Mouse (Mus musculus): ENCODE measurements around the gene Zgrf1.

The Zgrf1 gene

DNA sequence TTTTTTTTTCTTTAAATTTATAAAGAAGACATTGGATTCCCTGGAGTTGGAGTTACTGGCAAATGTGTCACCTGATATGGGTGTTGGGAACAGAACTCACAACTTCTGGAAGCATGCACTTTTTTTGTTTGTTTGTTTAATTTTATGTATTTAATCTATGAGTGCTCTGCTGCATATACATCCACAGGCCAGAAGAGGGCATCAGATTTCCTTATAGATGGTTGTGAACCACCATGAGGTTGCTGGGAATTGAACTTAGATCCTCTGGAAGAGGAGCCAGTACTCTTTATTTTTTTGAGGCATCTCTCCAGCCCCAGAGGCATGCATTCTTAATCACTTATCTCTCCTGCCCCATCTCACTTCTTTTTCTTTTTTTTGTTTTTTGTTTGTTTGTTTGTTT, 4.9 kb downstream of the Zgrf1 start:
- no peak for DNase-seq (ENCODE audit: low spot score in 2 of 2)

DNA sequence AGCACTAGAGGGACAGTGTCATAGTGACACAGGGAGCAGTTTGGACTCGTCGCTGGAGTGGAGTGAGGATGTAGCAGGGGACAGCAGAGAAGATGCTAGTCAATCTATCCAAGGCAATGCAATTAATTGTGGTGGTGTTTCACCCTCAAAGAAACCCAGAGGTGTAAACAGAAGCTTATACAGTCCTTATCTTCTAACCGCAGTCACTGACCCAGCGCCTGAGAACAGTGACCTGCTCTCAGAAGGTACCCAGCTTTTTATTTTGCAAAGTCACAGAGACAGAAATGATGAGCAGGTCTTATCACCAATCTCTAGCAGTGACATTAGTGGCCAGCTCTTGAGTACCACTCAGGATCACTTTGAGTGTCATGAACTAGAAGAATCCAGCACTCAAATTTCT, 9.7 kb downstream of the Zgrf1 start:
- no peak for DNase-seq (ENCODE audit: low spot score in 2 of 2)

DNA sequence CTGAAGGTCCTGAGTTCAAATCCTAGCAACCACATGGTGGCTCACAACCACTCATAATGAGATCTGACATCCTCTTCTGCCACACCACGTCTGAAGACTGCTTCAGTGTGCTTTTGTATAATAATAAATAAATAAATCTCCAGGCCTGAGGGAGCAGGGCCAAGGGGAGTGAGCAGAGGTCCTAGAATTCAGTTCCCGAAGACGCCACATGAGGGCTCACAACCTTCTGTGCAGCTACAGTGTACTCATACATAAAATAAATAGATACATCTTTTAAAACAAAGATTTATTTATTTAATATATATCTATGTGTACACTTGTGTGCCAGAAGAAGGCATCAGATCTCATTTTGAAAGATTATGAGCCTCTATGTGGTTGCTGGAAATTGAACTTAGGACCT, 11.8 kb downstream of the Zgrf1 start:
- no peak for DNase-seq (ENCODE audit: low spot score in 2 of 2)

DNA sequence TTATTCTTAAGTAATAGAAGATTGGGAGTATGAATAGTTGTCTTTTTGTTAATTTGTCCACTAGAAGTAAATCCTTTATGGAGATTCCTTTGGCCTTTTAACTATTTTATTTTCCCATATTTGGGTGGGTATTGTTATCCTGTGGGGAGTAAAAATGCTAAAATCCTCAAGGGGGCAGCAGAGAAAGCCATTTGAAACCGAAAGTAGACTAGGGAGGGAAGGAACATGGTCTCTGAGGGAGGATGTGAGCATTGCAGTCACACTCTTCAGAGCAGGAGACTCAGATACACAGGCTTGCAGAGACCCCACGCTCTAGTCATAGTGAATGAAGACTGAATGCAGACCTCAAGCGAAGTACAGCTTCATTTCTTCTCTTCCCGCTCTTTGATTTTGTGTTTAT, 19.3 kb downstream of the Zgrf1 start:
- DNase-seq (ENCODE audit: low spot score in 2 of 2) = peak in 1 of 2 experiments; percentile 14

DNA sequence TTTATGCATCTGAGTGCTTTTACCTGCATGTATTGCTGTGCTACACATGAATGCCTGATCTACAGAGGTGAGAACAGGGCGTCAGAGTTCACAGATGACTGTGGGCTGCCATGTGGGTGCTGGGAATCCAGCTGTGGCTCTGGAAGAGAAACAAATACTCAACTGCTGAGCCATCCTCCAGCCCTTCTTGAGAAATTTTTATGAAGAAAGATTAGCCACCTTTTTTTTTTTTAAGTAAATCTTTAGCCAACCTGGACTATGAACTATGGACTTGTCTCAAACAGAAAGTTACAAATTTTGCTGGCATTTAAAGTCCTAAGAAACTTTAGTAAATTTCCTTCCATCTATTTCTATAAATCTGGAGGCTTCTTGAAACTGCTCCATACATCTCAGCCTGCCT, 43.8 kb downstream of the Zgrf1 start:
- DNase-seq (ENCODE audit: low spot score in 2 of 2) = no peak

DNA sequence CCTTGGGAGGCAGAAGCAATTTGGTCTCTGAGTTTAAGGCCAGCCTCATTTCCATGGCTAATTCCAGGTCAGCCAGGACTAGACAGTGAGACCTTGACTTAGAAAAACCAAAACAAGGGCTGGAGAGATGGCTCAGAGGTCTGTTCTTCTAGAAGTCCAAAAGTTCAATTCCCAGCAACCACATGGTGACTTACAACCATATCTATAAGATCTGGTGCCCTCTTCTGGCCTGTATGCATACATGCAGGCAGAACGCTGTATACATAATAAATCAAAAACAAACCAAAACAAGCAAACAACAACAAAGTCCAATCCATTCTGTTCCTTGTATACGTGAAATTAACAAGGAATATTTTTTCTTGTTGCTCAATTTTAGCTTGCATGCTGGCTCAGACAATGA, 54.8 kb downstream of the Zgrf1 start:
- no peak for DNase-seq (ENCODE audit: low spot score in 2 of 2)

DNA sequence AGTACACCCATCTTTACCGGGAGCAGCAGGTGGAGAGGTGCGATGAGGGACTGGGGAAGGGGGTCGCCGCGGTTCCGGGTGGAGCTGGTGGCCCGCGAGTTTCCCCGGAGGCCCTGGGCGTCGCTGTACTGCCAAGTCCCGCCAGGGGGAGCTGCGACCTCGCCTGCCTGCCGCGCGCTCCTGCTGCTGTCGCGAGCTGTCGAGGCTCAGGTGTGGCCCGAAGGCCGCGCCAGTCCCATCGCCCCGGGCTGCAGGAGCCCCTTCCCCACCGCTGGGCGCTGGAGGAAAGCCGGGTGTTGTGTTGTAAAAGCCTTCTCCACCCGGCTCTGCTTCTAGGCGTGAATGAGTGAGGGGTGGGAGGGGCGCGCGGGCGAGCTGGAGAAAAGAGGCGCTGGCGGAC, 72.0 kb downstream of the Zgrf1 start:
- peak; percentile 57 to 71 for DNase-seq (ENCODE audit: low spot score in 2 of 2)

DNA sequence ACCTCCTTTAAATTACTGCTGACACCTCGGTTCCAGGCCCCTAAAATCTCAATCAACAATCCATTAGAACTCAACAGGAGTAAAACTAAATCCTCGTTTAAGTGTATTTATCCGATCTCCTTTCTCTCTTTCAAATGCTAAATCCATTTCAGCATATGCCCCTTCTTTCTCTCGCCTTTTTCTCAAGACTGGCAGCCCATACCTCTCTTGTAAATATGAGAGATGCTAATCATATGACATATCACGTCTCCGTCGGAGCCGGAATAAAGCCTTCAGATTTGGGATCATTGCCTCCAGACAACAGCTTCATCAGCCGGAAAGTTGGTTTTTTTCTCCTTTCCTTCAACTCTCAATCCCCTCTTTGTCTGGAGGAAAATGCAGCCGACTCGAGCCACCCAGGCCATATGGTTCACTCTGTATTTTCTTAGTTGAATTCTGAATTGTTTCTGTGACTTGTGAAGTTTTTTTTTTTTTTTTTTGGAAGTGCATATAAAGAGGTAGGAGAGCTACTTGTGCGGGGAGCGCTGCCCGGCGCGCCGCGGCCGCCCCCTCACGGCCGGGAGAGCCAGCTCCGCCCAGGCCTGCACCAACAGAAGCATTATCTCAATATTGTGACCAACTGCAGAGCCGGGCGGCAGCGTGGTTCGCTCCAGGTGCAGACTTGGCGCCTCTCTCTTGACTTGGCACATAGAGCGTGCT, 72.6 kb downstream of the Zgrf1 start:
- DNase-seq (ENCODE audit: low spot score in 2 of 2) = no peak

DNA sequence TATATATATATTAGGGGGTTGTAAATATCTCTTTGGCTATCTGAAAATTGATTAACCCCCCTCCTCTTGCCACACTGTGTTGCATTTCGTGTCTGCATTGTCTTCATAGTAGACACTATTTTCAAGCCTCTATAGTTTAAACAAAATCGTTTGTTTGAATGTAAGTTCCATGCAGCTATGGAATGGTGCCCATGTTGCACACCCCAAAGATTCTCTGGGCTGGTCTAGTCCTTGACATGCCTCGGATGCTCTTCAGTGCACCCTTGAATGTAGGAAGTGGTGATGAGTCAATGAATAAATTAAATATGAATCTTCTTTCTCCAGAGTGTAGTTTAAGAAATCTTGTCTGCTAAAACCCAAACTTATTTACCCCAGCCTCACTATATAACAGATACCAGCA, 73.2 kb downstream of the Zgrf1 start:
- DNase-seq (ENCODE audit: low spot score in 2 of 2) = no peak

DNA sequence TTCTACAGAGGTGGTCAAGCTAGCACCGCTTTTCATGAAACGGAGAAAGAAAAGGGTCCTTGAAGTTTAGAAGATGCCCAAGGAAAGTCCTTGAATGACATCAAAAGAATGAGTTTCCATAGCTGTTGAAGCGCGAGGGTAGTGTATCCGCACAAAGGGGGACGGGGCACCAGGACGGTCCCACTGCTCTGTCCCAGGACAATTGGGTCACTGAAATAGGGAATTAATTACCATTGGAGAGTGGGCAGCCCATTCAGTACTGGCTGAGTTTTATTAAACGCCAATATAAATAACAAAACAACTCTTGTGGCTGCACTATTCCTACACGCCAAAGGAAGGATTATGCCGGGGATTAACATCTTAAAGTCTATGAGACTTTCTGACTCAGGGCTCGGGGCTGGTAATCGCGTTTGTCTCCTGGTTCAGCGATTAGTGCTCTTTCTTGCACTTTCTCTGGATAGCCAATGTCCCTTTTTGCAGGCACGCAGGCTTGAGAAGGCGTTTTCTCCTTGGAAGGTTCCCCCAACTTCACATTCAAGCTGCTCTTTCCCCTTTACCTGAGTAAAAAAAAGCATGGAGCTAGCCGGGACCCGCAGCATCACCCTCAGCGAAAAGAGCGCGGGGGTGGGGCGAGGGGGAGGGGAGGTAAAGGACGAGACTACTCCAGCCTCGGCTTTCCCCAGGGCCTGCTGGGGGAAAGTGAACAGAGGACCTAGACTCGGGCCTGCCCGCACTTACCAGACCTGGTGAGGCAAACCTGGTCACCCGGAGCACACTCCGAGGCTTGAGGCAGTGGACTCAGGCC, 74.1 kb downstream of the Zgrf1 start:
- no peak for DNase-seq (ENCODE audit: low spot score in 2 of 2)

DNA sequence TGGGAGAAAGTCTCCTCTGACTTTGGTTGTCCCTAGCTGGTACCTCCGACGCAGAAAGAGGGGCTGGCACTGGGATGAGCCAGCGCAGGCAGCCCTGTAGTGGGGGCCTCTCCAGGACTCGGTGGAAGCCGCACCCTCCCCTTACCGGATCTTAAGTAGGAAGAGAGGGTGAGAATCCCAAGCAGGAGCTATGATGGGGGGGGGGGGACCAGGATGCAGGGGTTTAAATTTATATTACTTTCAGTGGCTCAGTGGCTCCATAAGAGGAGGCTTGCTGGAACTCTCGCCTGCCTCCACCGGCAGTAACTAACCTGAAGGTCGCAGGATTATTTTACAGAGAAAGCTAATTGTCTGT, 74.6 kb downstream of the Zgrf1 start:
- DNase-seq (ENCODE audit: low spot score in 2 of 2) = no peak

DNA sequence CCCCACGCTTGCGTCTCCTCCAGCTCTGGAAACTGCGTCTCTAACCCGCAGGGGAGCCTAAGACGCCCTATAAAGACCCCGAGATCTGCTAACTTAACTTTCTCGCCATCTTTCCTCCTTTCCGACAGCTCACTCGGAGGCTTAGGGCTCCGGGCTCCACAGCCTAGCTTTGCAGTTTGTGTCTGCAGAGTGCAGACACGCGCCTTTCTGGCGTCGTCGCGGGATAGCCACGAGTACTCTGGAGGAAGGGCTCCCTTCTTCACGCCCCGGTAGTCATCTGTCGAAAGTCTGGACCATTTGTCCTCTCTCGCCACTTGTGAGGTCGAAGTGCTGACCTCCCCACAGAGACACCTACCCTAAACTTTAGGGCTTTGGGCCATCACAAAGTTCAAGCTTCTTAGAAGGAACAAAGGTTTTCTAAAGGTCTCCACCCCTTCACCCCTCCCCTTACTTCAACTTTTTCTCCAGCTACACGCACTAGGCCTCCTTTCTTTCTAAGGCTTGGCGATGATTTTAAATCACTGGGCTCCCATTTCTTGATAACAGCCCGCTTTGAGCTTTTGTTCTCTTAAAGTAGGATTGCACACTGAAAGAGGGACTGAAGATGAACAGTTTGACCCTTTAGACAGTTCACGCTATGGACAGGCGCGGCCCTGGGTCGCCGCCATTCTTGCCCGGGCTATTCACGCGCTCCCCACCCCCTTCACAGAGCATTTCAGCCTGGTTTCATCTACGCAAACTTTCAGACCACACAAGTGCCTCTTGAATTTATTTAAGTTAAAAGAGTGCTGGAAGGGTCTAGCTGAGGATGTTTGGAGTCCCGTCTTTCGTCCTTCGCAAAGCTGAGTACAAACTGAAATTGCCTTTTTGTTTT, 75.3 kb downstream of the Zgrf1 start:
- no peak for DNase-seq (ENCODE audit: low spot score in 2 of 2)

DNA sequence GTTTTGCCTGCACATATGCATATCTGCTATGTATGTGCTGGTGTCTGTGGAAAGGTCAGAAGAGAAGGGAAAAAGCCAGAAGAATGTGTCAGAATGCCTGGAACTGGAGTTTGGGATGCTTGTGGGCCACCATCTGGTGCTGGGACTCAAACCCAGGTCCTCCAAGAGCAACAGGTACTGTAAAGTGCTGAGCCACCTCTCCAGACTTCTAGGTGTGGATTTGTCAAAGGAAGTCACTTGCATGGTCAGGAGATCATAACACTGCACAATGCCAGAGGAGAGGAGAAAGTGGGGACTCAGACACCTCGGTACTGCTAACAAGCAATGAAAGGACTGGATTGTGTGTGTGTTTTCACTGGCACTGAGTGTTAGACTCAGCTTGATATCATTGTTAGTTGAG, 76.9 kb downstream of the Zgrf1 start:
- DNase-seq (ENCODE audit: low spot score in 2 of 2) = no peak

DNA sequence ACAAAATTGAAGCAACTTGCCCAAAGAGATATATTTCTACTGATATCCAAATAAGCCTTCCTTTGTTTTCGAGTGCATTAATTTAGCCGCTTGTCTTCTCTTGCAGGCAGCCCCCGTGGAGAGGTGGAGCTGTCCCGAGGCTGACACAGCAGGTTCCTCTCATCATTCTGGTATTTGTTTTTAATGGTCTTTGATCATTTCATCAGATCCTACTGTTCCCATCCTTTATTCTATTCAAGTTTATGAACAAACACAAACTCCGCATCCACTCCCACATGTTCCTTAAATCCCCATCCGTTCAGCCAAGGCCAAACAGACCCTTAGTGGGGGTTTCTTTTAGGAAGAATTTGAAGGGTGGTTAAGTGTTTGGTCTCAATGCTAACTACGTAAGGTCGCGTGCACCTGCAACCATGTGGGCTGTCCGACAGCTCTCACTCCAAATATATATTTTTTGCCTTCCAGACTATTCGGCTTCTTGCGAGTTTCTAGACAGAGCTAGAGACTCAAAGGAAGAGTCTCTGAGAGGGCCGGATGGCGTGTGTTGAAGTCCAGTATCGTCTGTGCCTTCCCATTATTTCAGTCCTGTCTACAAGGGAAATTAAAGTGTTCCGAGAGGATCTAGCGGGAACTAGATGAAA, 77.6 kb downstream of the Zgrf1 start:
- no peak for DNase-seq (ENCODE audit: low spot score in 2 of 2)

DNA sequence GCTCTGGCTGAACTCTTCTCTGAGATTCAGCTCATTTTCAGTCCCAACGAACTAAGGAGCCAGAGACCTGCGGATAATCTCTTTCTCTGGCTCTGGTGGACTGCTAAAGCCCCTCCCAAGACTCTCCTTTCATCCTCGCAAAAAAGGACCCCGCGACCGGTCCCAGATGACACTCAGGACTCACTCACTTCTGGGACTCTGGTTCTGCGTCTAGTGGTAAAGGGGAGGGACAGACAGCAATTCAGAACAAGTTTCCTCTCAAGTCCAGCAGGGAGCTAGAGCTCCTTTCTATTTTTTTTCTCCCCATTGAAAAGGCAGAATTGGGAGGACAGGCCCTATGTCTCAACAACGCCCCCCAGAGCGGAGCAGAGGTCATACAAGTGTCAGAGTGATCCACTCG, 78.3 kb downstream of the Zgrf1 start:
- DNase-seq (ENCODE audit: low spot score in 2 of 2) = no peak

DNA sequence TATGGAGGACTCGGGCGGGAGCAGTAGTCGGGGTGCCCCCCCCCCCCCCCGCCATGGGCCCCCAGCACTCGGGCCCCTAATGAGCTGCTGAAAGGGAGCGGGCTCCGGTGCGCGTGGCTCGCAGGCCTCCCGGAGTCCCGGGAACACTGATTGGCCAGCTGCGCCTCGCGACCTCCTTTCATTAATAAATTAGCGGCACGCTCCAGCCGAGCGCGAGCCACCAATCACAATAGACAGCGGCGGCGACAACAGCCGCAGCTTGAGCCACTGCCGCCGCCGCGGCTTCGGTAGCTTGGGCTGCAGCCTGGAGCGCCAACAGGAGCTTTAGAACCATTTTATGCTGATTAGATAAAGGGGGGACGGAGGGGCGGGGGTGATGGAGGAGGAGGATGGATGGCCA, 79.2 kb downstream of the Zgrf1 start:
- DNase-seq (ENCODE audit: low spot score in 2 of 2) = no peak

DNA sequence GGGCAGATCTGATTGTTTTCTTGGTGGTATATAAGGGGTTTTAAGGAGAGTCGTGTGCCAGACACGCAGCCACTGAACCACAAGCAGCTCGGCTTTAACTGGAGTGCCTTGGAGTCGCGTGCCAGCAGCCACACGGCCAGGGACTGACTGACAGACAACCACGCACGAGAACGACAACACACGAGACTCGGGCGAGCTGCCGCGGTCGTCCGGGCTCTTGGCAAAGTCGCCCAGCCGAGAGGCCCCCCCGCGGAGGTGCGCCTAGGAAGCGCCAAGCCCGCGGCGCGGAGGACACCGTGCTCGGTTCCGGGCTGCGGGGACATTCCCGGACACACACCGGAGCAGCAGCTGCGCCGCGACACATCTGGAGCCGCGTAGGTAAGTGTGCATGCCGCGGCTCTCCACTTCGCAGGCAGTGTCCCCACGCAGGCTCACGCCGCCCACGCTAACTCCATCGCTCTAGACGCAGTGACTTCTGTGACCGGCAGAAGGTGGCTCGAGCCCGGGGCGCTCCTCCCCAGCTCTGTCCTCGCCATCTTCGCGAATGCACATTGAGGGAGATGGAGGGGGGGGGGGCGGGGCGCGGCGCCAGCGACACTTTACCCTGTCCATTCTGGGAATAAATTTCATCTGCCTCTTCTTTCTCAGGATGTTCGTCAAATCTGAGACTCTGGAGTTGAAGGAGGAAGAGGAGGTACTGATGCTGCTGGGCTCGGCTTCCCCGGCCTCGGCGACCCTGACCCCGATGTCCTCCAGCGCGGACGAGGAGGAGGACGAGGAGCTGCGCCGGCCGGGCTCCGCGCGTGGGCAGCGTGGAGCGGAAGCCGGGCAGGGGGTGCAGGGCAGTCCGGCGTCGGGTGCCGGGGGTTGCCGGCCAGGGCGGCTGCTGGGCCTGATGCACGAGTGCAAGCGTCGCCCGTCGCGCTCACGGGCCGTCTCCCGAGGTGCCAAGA, 80.1 kb downstream of the Zgrf1 start, which contains the start of gene Neurog2:
Gene Neurog2 (plus strand): TSS at position 56 of the 953 bp plus-strand sequence.
- DNase-seq (ENCODE audit: low spot score in 2 of 2) = no peak

DNA sequence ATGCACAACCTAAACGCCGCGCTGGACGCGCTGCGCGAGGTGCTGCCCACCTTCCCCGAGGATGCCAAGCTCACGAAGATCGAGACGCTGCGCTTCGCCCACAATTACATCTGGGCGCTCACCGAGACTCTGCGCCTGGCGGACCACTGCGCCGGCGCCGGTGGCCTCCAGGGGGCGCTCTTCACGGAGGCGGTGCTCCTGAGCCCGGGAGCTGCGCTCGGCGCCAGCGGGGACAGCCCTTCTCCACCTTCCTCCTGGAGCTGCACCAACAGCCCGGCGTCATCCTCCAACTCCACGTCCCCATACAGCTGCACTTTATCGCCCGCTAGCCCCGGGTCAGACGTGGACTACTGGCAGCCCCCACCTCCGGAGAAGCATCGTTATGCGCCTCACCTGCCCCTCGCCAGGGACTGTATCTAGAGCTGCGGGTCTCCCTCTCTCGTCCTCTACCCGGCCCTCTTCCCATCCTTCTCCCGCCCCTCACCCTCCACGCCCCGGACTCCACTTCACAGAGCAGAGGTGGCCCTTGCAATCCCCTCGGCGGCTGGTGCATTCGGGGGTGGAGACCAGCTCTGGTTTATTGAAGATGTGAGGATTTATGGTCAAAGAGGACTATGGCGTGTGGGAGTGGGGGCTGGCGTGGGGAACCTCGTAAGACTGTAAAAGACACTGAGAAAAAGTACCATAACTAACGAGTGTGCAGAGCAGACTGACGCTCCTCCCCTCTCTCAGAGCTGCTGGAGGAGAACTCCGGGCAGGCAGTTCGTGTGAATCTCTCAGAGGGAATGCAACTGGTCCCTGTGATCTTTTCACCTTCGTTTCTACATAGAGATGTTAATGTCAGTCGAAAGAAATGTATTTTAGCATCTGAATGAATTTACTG, 81.1 kb downstream of the Zgrf1 start:
- peak; percentile 39 to 59 for DNase-seq (ENCODE audit: low spot score in 2 of 2)

DNA sequence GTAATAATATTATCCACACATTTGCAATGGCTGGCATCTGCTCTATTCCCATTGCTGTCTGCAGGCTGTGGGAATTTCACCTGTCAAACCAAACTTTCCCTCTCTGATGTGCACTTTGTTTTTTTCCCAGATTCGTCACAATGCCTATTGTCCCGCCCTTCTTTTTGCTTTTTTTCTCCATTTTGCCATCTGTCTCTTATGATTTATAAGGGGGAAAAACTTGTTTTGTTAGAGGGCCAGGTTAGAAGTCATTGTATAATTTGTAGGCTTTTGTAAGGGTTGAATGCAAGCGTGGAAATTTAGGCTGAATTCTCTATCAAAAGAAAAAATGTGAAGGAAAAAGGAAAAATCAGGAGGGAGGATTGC, 81.7 kb downstream of the Zgrf1 start:
- DNase-seq (ENCODE audit: low spot score in 2 of 2) = no peak
